Mouse (Mus musculus): Measurements from ENCODE around the gene Mrto4.
"Not testable (repeated sequence)": the region's sequence is repeated elsewhere in the genome, so short reads cannot be mapped to it uniquely, and the experiment has no call there.

The Mrto4 gene

DNA sequence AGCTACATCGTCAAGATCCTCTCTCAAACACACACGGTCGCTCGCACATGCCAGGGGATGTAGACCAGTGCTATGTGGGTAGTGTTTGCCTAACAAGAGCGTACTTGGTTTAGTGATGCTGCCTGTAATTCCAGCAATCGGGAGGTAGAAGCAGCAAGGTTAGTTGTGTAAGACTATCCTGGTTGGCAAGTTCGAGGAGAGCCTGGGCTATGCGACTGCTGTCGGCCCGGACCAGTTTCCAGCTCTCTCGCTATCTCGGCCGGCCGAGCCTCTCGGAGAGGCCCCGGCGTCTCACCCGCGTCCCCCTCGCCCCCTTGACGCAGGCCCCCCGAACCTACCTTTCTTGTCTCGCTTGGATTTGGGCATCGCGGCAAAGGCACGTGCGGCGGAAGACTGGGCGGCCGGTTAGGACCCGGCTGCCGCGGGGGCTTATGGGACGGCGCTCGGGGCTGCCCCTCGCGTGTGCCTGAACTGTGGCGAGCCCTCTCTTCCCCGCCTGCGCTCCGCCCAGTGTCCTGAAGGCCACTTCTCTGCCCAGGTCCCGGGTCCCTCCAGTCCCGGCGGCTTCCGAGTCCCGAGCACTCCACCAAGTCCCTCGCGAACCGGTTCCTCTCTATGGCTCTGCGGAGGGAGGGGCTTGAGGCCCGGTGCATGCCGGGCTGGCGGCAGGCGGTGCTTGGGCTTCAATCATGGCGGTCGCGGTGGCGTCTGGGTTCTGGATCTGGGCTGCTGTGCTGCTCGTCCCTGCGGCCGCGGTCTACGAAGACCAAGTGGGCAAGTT lies at the start of gene Mrto4, which contains the start of the genes Emc1 and Ubr4:
Gene Mrto4 (minus strand): TSS at position 646 of the 781 bp plus-strand sequence.
Gene Emc1 (plus strand): TSS at position 657 of the 781 bp plus-strand sequence.
Gene Ubr4 (plus strand): TSS at position 679 of the 781 bp plus-strand sequence.
- DNase-seq = peak; percentile 84

DNA sequence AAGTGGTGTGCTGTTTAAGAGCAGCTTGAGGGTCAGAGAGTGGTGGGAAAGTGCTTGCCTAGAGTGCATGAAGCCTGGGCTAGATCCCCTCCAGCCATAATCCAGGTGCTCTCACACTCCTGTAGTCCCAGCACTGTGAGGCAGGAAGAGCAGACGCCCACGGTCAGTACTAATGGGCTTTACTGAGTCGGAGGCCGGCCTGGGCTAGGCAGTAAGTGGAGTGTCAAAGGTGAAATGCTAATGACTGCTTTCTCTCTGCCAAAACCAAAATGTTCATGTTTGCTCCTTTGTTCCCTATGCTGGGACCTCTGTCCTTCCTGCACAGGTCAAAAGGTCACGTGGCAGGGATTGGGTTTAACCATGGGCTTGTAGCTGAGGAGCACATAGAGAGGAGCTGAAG lies 48.1 kb upstream of the Mrto4 start:
- no peak for DNase-seq

DNA sequence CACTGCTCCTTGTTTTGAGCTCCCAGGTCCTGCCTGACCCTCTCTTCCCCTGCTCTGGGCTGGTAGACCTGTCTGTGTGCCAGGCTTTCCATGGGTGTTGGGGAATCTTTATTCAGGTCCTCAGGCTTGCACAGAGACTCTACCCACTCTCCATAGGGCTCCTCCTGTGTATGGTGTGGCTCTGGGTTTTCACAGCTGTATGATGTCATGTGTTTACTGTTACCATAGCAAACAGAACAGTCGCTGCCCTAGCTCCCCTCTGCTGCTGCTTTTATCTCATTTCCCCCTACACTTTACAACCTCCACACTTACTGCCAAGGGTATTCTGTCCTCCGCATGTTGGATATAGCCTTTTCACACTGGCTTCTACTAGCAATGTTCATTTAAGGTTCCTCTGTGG lies 43.1 kb upstream of the Mrto4 start:
- DNase-seq = no peak

DNA sequence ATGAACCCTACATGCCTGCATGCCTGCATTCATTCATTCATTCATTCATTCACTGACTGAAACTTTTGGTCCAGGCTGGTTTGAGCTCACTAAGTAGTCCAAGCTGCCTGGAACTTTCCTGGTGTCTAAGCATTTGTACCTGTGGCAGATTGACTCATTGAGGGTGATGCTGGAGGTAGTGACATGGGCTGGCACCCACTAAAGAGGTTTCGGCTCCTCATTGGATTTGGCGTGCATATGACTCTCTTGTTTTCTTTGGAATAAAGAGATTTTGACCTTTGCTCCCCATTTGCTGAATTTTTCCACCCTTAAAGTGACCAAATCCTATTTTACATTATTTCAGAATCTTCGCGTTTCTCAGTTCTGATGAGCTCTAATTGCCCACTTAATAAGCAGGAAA lies 37.2 kb upstream of the Mrto4 start:
- DNase-seq = no peak

DNA sequence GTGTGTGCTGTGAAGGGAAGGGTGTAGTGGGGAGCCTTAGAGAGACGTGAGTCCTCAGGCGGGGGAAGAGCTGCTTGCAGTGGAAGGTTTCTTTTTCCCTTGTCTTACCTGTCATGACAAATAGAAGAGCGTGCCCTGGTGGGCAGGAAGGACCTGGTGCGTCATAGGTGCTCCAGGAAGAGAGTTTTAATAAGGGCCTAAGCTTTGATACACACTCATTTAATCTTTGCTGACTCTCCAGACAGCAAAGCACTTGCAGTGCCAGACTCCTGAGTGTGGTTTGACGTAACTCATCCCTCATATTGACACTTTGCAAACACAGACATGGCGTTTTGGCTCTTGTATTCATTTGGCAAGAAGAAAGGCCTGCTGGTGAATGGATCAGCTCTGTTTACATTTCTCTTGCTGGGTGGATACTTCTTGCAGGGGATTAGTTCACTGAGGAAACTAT lies 34.5 kb upstream of the Mrto4 start:
- DNase-seq = no peak

DNA sequence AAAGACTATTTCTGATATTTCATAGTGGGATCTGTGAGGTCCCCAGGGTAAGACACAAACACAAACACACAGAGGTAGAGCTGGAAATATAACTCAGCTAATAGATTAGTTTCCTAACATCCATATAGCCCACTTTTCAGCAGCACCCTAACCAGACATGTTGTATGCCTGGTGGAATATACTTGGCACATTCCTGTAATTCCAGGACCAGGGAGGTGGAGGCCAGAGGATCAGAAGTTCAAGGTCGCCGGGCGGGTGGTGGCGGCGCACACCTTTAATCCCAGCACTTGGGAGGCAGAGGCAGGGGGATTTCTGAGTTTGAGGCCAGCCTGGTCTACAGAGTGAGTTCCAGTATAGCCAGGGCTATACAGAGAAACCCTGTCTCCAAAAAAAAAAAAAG lies 33.5 kb upstream of the Mrto4 start:
- not testable (repeated sequence) for DNase-seq

DNA sequence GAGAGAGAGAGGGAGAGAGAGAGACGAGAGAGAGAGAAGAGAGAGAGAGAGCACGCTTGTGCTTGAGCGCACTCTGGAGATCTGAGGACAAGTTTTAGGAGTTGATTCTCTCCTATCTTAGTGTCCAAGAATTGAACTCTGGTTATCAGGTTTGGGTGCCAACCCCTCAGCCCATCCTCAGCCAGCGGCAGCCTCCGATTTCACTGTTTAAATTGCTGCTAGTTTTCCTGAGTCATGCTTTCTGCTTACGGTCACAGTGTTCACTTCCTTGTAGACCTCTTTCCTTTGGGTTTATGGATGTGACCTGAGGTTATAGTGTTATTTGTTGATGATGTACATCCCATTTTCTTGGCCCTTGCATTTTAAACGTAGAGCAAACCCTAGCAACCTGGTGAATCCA lies 29.9 kb upstream of the Mrto4 start:
- DNase-seq = no peak

DNA sequence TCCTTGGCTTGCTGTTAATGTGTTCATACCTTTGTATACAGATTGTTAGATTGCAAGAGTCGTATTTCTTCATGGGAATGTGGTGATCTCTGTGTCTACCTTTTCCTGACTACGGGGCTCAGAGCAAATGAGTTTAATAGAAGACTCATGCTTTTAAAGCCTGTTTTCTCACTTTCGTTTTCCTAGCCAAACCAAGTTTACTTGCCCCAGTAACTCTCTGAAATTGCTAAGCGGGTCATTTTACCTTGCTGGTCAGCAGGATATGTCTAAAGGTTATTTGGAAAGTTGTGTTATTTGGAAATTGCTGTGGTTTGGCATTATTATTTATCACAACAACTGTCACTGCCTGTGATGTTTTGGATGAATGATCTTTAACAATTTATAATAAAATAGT lies 29.1 kb upstream of the Mrto4 start:
- no peak for DNase-seq

DNA sequence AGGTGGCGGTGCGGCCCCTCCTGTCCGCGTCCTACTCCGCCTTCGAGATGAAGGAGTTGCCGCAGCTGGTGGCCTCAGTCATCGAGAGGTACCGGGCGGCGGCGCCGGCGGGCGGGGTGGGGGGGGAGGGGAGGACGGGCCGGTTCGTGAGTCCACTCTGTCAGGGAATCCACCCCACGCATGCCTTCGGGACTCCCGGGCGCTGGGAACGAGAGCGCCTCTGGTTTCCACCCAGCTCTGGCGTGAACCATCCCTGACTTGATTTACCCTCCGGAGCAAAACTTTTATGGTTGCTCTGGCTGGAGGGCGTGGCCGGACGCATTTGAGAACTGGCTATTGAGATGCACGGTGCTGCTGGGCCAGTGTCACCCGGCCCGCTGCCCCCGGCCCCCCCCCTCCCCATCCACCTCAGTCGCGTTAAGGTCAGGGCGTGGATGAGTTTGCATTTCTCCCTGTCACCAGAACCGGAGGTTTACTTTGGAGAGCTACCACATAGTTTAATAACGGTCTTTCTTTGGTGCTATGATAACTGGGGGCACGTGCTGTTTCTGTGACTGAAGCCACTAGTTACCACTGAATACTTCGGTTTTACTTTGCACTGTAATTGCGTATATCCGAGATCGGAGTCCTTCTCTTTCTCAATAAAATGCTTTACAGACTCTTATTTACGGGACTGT lies 28.5 kb upstream of the Mrto4 start:
- DNase-seq = no peak

DNA sequence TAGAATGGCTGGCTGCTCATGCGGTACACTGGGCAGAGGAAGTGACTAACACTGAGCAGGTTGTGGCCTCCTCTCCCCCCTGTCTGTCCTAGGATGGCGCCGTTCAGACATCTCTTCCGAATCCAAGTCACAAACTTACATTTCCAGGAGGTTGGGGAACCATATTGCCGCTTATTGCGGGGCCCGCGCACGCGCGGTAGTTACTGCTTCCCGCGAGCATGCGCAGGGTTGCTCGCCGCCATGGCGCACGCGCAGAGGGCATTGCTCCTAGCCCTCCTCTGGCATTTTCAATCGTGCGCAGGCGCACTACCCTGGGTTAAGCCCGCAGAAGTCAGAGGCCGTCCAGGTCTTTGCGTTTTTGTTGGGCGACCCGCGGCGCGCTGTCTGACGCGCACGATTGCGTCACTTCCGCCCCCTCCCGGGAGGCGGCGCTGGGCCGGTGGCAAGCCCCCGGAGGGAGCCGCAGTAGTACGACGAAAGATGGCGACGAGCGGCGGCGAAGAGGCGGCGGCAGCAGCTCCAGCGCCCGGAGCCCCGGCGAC lies 27.9 kb upstream of the Mrto4 start:
- DNase-seq = peak; percentile 100

DNA sequence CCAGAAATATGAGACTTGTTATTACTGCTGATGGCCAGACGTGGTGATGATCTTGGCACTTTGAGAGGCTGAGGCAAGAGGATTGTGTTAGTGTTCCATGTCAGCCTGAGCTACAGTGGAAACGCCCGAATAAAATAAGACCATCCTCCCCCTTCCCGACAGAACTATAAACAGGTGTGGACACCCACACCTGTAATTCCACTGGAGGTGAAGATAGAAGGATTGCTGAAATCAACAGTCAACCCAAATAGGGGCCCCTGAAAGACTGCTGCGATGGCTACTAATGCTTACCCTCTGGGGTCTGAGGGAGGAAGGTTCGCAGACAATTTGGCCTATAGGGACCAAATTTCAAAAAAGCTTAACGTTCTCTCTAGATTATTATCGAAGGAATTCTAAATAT lies 27.3 kb upstream of the Mrto4 start:
- DNase-seq = peak; percentile 6

DNA sequence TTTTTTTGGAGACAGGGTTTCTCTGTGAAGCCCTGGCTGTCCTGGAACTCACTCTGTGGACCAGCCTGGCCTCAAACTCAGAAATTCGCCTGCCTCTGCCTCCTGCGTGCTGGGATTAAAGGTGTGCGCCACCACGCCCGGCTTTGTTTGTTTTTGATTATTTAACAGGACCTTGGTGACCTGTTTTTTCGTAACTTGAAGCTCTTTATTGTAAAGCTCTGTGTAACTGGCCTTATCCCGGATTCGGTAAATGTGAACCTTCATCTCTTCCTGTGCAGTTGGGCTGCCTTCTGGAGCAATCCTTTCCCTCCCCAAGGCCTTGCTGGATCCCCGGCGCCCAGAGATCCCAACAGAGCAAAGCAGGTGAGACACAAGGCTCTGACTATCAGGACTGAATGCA lies 21.2 kb upstream of the Mrto4 start:
- DNase-seq = no peak

DNA sequence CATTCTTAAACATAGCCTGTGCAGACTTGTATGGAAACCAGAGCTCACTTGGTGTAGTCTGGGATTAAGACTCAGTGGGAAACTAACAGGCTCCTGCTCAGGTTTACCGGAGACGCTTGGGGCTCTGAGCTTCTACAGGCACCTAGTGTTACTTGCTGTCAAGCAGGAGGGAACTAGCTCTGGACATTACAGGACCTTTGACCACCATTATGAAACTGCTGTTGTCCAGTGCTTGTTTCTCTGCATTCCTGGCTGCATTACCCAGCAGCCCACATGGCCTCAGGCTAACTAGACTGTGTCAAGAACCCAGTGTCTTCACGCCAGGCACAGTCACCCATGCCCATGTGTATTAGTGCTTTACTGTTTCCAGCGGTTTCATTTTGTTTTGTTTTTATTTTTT lies 20.8 kb upstream of the Mrto4 start:
- DNase-seq = no peak

DNA sequence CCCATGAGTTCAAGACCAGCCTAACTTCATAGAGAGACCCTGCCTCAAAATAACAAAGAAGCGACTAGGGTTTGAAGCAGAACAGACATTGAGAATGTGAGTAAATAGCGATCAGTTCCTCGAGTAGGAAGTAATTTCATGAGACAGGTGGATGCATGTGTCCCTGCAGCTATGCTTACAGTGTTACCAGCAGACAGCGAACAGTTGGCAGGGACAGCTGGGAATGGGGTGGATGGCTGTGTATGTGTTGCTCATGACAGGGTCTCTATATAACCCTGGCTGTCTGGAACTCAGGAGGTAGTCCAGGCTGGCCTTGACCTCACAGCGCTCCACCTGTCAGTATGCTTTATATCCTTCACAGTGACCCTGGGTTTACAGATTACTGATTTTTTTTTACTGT lies 15.7 kb upstream of the Mrto4 start:
- DNase-seq = no peak

DNA sequence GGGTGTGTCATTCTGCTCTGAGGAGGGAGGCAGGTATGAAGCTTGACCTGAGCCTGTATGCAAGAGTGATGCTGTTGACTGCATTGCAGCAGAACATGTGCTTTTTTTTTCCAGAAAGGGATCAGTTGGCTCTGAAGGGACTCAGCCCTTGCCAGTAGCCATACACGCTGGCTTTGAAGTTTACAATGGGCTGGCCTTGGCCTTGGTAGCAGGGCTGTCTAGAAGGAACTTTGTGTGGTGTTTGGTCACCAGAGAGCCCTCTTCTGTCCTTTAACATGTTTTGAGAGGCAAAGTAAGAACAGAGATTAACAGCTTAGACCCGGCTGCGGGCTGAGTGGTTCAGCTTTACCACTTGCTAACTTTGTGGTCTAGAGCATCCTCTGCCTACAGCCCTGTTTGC lies 15.0 kb upstream of the Mrto4 start:
- DNase-seq = no peak

DNA sequence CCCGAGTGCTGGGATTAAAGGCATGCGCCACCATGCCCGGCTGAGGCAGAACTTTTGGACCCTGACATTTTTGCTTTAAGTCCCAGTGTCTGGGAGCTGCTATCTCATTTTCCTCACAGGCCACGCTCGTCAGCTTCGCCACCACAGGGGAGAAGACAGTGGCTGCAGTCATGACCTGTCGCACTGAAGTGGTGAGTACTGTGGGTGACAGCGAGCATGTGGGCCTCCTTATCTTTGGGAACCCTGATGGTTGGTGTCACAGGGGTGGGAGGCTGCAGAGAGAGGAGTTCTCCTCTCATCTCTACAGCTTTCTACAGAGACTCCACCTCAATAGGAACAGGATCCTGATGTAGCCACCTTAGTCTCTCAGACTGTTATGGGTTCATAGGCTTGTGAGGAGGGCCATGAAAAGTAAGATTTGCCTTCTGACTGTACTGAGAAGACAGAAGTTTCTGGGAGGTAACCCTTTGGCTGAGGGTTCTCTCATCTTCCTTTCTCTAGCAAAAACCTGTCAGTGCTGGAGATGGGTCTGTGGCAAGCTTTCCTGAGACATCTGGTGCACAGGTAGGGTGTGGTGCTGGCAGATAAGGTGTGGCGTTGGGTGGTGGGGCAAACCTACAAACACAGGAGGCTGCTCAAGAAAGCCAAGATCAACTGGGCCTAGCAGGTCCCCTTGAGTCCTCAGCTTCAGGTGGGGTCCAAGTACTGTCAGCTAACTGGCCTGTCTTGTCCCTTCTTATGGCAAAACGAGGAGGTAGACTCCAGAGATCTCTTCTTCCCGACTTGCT lies 8.6 kb upstream of the Mrto4 start:
- DNase-seq = no peak

DNA sequence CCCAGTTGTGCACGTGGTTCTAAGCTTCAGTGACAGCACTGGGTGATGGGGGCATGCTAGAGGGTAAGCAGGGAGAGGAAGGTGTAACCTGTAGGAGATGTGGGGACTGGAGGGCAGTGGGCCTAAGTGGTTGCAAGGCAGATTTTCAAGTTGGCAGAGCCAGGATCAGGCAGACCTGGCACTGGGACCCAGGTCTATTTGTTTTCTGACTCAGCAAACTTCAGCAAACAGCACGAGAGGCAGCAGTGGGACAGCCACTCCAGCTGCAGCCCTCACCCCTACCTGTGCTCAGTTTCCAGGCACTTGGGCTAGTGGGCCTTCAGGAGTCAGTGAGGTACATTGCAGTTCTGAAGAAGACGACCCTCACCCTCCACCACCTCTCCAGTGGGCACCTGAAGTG lies 4.8 kb upstream of the Mrto4 start:
- no peak for DNase-seq

DNA sequence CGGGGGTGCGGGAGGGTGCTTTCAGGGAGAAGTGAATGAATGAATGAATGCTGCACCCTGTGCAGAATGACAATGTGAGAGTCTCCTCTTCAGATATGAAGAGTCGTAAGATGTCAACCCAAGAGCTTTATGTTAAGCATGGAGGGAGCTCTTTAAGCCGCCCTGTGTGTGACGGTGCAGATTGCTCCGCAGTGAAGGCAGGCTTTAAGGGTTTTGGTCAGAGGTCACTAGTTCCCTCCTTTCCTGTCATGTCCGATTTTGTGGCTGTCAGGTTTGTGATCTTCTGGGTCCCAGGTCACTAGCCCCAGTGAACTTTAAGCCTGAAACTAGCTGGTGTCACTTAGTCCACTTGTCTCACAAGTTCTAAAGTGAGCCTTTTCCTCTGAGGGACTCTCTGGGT lies 456 bp upstream of the Mrto4 start:
- no peak for DNase-seq

DNA sequence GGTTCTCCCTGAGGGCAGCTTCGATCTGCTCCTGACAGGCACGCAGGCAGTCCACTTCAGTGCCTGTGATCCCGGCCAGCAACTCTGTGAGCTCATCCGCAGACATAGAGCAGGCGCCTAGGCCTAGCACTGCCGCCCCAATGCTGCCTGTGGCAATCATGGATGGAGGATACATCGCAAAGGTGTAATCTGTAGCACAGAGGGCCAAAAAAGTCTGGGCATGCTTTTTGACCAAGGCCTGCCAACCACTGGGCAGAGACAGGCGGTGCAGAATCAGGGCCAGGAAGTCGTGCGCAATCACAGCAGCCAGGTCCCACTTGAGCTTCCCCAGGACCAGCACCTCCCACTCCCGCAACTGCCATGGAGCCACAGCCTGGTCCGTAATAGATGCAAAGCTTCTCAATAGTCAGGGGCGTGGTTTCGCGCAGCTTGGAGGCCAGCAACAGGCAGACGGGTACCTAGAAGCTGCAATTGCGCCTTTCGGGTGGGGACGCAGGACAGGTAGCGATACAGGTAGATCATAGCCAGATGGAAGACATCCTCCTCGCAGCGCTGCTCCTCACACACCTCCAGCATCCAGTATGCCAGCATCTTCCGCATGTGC lies 6.9 kb downstream of the Mrto4 start:
- no peak for DNase-seq

DNA sequence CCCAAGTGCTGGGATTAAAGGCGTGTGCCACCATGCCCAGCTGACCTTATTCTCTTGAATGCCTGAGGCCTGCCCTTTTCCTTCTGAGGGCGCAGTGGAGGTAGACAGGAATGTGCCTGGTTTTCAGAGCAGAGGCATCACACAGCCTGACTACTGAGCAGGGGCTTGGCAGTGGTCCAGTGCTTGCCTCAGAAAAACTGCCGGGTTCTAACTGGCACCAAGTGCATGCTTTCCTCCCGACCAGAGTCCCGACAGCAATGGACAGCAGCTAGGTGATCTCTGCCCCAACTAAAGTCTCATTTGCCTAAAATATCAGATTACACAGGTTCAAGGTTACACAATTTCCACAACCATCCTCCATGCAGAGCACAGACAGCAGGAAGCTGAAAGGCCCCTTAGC lies 8.7 kb downstream of the Mrto4 start:
- no peak for DNase-seq

DNA sequence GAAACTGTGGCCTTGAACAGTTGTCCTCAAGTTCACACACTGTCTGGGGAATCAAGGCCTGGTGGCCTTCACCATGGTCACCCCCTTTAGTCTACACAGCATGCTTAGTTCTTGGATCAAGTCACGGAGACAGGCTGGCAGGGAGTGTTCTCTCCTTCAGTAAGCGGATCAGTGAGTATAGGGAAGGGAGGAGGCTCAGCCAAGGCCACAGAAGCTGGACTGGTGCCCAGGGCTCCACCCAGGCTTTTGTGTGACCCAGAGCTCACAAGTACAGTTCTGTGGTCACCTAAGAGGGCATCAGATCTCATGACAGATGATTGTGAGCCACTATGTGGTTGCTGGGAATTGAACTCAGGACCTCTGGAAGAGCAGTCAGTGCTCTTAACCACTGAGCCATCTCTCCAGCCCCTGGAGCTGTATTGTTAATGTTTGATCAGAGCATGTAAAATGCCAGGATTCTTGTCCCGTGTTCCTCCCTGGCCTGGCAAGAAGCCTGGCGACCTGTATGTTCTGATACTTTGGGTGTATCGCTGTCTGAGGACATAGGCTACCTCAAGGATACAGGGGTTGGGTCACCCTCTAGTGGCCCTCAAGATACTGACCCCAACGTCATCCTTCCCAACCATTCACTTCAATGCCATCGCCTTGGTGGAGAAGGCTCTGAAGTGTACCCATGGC lies 10.7 kb downstream of the Mrto4 start:
- no peak for DNase-seq

DNA sequence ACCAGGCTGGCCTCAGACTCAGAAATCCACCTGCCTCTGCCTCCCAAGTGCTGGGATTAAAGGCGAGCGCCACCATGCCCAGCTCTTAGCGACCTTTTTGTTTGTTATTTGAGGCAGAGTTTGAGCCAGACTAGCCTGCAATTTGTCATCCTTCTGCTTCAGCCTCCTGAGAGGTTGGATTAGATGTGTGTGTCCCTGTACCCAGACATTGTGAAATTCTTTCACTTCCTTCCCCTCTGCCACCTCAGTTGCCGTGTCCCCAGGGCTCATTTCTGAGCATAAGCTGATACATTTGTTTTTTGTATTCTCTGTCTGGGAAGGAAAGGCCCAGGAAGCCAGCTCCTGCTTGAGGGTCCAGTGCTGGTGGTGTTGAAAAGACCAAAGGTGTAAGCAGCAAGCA lies 11.5 kb downstream of the Mrto4 start:
- DNase-seq = no peak
